Comparison of ENCODE assay signal across 9 mouse cellular contexts in the genomic region with DNA sequence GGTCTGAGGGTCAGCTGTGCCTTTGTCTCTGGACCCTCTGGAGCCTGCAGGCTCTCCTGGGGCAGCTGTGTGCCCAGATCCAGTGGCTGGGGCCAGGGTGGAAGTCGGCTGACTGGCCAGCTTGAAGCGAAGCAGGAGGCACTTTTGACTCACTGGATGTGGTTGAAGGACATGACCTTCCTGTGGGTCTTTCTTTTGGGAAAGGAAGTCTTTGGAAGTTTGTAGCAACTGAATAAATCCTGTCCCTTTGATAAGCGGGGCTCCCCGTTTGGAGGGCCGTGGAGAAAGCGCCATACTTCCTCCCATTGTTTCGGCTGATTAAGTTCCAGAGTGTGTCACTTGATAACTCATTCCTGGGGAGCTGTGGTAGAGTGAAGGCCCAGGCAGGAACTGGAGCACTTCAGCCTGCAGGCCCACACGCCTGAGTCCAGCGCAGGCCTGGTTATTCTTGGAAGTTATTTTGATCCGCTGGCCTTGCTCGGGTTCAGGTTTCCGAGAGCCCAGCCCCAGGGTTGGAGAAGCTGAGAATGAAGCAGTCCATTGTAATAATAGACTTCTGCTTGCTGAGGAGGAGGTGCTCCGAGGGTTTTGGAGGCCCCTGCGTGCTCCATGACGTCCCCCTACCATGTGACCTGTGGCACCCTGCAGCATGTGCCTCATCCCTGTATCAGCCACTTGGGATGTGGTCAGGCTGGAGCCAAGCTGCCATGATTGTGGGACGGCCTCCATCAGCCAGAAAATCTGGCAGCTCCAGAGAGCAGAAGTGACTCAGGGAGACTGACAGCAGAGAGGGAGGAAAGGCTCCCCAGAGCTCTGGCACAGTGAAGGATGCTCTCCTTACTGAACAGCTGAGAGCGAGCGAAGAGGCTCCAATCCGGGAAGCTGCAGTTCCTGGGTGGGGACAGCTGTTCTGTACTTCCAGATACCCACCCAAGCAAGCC.
DNase-seq lines count a peak whose midpoint lies in the region; ATAC-seq and TF ChIP-seq lines count a peak whose summit lies in the region.
"Had no signal": no experiment of that assay in that cellular context is flagged by ENCODE, and none has a peak within 500 bp of the region (broad histone marks: within the 10 kb centered on the region; RNA-seq: fewer than 3 reads in every experiment).

No protein-coding gene starts in this region.

- no peak overlapping the region for H3K4me3 ChIP-seq in hindbrain, embryonic 14.5 days (replicated peaks; ENCODE audit: low read length)
- no peak overlapping the region for H3K4me3 ChIP-seq in left cerebral cortex, adult 2 months

- no peak for TF ChIP-seq CTCF in left cerebral cortex, adult 2 months (IDR thresholded peaks at IDR 0.05)

- WGBS in hindbrain, embryonic 14.5 days, result 44% methylated on average over 19 of the region's 19 CpGs

- no peaks in the 10 kb centered on the region for H3K36me3 ChIP-seq in hindbrain, embryonic 14.5 days (replicated peaks; ENCODE audit: control insufficient read depth, insufficient read depth)

- intact Hi-C loops in left cerebral cortex, adult 2 months (cut with DNase I), result no loop called here

- H3K9ac ChIP-seq in hindbrain, embryonic 14.5 days, result no peak overlapping the region

- peak; percentile 29; the same call in 1 of the 2 replicates for ATAC-seq in hindbrain, embryonic 14.5 days (ENCODE audit: low FRiP score)
- ATAC-seq: Patski had no signal

- no peaks in the 10 kb centered on the region for H3K9me3 ChIP-seq in hindbrain, embryonic 14.5 days (ENCODE audit: control insufficient read depth, low read length)

- peak overlapping the region; percentile 64 for H3K27ac ChIP-seq in hindbrain, embryonic 14.5 days
- peak overlapping the region; percentile 84 for H3K27ac ChIP-seq in left cerebral cortex, adult 2 months

- H3K4me2 ChIP-seq in hindbrain, embryonic 14.5 days (replicated peaks), result no peak overlapping the region

- DNase-seq in NIH3T3 (ENCODE audit: low read depth), result peak; percentile 64
- peak; percentile 64 for DNase-seq in cerebellum, adult 9-11 months
- DNase-seq in gastrocnemius, adult 18-20 months (ENCODE audit: low spot score), result peak; percentile 87
- DNase-seq in hindbrain, embryonic 14.5 days (ENCODE audit: low spot score), result no peak
- DNase-seq in left cerebral cortex, adult 2 months (ENCODE audit: extremely low spot score in 1 of 2, low spot score in 2 of 2), result peak in 1 of 2 experiments; percentile 43
- DNase-seq in lung, postnatal 25 days (ENCODE audit: low spot score), result peak; percentile 82
- DNase-seq in testis, postnatal 10 days (ENCODE audit: low spot score), result peak; percentile 48
- DNase-seq in urinary bladder, adult 2 months (ENCODE audit: low spot score), result no peak

- H3K27me3 ChIP-seq in hindbrain, embryonic 14.5 days (ENCODE audit: control insufficient read depth, insufficient read depth, low read length), result no peaks in the 10 kb centered on the region
- H3K27me3 ChIP-seq: Patski had no signal

- H3K4me1 ChIP-seq in hindbrain, embryonic 14.5 days (replicated peaks; ENCODE audit: control insufficient read depth, insufficient read depth, low read length), result peaks cover 8% of the 10 kb centered on the region

Comparison
In these comparisons a context has a peak if more than half of its experiments do, and no peak if none do; other contexts are left out.
1. DNase-seq: peak in NIH3T3 (single experiment), cerebellum, adult 9-11 months (single experiment), gastrocnemius, adult 18-20 months (single experiment), lung, postnatal 25 days (single experiment) and testis, postnatal 10 days (single experiment); none in hindbrain, embryonic 14.5 days (single experiment) and urinary bladder, adult 2 months (single experiment).